Mouse (Mus musculus) spleen, postnatal 14 days (tissue): ENCODE results near the gene Ptprk.

ENCODE experiments used
- DNase-seq, 2 experiments: peaks; one replicate each; pipeline ENCODE4 v3.0.0; 2021 to 2022; ENCODE audit warnings: low spot score in 2 of 2

Ptprk gene

GRCm38 (mm10) chr10:28074653-28075451 lies at the start of gene Ptprk:
TSS of gene Ptprk (plus strand) at chr10:28074820.
- DNase-seq, result peak in 1 of 2 experiments; percentile 7

GRCm38 (mm10) chr10:28027791-28028190 lies 46.8 kb upstream of the Ptprk start:
- DNase-seq, result no peak

GRCm38 (mm10) chr10:28036456-28036855 lies 38.2 kb upstream of the Ptprk start:
- DNase-seq, result no peak

DNA sequence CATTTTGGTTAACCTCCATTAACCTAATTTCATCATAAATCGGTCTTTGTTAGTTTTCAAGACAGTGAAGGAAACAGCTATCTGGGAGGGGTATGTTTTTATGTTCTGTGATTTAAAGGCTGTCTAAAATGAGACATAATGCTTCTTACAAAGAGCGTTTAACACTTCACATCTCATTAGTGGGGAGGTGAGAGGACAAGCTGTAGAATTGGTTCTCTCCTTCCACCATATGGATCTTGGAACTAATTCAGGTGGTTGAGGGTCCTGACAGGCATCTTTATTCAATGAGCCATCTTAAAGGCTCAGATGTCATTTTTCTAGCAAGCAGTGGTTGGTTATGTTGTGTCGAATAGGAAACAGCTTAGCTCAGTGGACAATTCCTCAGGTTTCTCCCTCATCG lies 19.9 kb upstream of the Ptprk start:
- no peak for DNase-seq

DNA sequence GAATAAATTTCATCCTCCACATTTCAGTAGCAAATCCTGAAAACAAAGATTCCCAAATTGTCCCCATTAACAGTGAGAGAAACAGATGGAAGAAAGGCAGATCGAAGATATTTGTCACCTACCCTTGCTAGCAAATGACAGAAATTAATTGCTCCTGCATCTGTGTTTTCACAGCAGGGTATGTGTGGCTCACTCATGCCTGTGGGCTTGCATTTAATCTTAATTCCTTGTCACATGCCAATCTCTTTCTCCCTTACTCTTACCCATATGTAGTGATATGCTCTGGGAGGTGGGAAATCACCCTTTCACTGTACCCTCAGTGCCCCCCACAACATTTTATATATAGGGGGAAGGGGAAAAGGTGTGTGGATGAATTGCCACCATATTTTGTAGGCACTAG lies 15.4 kb upstream of the Ptprk start:
- no peak for DNase-seq

DNA sequence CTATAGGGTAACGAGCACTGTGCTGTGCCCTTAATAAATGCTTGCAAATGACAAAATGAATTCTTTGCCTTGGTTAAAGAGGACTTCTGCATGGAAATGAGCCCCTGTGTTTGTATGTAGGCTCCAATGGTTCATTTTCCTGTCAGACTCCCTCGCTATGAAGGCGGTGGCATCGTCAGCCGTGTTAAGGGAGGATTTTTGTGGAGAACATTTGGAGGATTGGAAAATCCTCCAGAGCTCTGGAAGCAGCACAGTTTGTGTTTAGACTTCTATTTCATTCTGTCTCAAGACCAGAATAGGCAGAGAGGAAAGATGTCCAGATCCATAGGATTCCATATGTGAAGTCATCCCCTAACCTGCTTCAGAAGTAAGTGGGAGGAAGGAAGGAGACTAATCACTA lies 6.6 kb upstream of the Ptprk start:
- DNase-seq, result no peak

DNA sequence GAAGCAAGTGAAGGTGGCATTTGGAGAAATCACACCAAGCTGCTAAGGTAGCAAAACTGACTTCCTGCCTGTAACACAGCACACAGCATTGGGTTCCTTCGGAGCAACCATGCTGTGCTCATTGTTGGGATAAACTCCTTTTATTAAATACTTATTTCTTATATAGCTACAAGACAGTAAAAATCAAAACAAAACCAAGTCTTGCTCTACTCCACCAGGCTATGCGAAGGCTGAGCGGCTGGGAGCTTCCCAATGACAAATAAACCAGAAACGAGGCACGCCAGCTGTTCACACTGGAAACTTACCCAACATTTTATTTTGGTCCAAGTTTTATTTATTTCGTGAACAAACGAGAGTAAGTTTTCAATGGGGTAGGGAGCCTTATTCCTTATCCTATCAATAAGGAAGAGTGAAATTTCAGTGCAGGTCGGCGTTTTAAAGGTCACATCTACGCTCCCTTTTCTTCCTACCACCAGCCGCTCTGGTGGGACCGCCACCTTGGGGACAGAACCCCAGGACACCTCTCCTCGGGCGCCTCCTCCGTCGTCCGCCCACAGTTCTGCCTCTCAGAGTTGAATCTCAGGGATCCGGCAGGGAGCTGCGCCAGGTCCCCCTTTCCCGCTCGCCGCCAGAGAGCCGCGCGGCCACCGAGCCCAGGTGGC lies 498 bp upstream of the Ptprk start:
- no peak for DNase-seq

GRCm38 (mm10) chr10:28075491-28076035 lies 943 bp downstream of the Ptprk start:
- no peak for DNase-seq

GRCm38 (mm10) chr10:28076036-28076855 lies 1.6 kb downstream of the Ptprk start:
- DNase-seq, result no peak

GRCm38 (mm10) chr10:28078270-28078669 lies 3.6 kb downstream of the Ptprk start:
- no peak for DNase-seq

DNA sequence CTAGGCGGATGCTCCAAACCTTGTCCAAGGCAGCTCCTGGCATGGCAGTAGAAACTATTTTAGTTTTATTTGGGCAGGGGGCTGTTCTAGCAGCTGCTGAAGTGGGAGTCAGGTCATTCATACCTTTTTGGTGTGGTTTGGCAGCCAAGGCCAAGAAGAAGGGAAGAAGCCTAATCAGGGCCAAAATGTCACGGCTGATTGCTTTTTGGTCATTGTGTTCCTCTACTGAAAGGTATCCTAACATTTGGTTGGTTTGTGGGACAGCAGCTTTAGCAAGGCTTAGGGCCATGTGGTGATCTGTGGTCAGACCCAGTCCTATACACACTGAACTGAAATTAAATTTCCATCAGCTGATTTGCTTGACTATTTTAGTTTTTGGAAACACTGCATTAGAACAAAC lies 6.6 kb downstream of the Ptprk start:
- DNase-seq, result no peak

- no peak for DNase-seq
Measured at GRCm38 (mm10) chr10:28083183-28083582, 8.6 kb downstream of the Ptprk start.

- no peak for DNase-seq
Measured at GRCm38 (mm10) chr10:28083625-28084024, 9.0 kb downstream of the Ptprk start.

- DNase-seq, result no peak
Measured at GRCm38 (mm10) chr10:28087341-28087740, 12.7 kb downstream of the Ptprk start.

DNA sequence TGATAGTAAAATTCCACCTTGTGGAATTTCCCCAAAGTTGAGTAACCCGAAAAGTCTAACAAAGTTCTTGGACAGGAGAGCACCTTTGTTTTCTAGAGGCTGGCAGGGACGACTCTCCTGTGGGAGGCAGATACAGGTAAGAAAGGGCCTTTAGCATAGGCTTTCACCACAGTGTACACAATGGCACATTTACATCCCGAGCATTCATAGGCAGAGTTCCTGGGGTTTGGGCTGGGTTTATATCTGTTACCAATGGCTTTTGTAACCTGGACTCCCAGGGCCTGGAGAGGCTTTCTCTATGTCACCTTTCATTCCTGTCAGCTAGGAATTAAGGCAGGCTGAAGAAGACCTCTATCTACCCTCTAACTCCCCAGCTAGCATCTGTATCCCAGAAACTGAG lies 13.1 kb downstream of the Ptprk start:
- DNase-seq, result no peak

- DNase-seq, result no peak
Measured at GRCm38 (mm10) chr10:28096007-28096406, 21.4 kb downstream of the Ptprk start.

- DNase-seq, result no peak
Measured at GRCm38 (mm10) chr10:28097637-28098036, 23.0 kb downstream of the Ptprk start.

DNA sequence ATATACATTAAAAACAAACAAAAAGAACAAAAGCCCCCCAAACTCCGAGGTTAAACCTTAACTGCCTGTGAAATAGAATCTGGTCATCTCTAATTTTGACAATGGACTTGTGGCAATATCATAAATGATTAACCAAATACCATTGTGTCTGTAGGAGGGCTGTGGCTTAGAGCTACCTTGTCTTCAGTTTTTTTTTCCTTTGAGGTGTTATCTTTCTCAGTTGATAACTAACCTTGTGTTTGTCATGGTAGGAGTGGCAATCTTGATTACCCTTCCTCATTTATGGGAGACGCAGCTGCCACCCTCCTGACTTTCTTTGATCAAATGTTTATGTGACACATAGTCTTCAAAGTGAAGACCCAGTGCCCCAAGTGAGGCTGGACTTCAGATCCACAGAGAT lies 24.3 kb downstream of the Ptprk start:
- DNase-seq, result no peak

DNA sequence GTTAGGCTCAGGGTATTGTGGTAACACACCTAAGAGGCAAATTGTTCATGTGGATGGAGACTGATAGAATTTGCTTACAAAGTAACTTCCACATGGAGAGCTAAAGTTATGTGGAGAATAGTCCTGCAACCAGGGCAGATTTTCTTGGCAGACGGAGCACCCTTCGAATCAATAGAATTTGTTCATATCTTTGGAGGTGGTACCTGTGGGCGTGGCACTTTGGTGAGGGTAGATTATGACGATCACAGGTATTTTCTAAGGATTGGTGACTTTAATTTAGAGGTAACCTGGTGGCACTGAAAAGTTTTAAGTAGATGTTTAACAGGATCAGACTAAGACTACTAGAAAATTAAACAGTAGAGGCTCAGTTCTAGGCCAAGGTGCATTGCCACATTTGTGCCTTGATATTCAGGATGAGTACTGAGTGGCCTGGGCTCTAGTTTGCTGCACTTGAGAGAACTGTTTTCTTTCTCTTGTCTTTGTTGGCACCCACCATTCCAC lies 28.8 kb downstream of the Ptprk start:
- no peak for DNase-seq

GRCm38 (mm10) chr10:28103924-28104323 lies 29.3 kb downstream of the Ptprk start:
- no peak for DNase-seq

GRCm38 (mm10) chr10:28105247-28105646 lies 30.6 kb downstream of the Ptprk start:
- no peak for DNase-seq
